Mouse (Mus musculus) myocyte (in vitro differentiated cells): ENCODE measurements around the gene Hmx1. TPM values are rescaled to one million over a fixed set of nuclear protein-coding genes. Genes with fewer than 3 reads are reported as not detected.

Experiments used
- H3K27me3 ChIP-seq: one replicate; pipeline ENCODE4 v1.6.1; 2011; ENCODE audit not compliant: control insufficient read depth, insufficient read depth, insufficient read length
- H3K36me3 ChIP-seq: one replicate; pipeline ENCODE4 v1.6.1; 2011; ENCODE audit not compliant: control insufficient read depth, insufficient read depth
- H3K4me2 ChIP-seq: one replicate; pipeline ENCODE4 v1.6.1; 2011; ENCODE audit warnings: low read depth, control low read depth
- H3K4me3 ChIP-seq: one replicate; pipeline ENCODE4 v1.5.1; 2011; ENCODE audit warnings: mild to moderate bottlenecking, control low read depth, moderate library complexity
- H3K79me2 ChIP-seq: one replicate; pipeline ENCODE4 v1.6.1; 2011; ENCODE audit not compliant: control insufficient read depth, insufficient read depth
- H3ac ChIP-seq: one replicate; pipeline ENCODE4 v1.6.1; 2011; ENCODE audit not compliant: control insufficient read depth, insufficient read length
- CEBPB ChIP-seq: IDR thresholded peaks from 2 replicates; pipeline ENCODE4 v1.6.1; 2011; ENCODE audit warnings: mild to moderate bottlenecking, moderate library complexity; ENCODE audit not compliant: poor library complexity, insufficient read depth, severe bottlenecking
- E2F4 ChIP-seq: IDR thresholded peaks from one replicate; pipeline ENCODE4 v1.6.1; 2011; ENCODE audit warnings: mild to moderate bottlenecking, control low read depth, moderate library complexity; ENCODE audit not compliant: insufficient read depth
- MAX ChIP-seq: IDR thresholded peaks from one replicate; pipeline ENCODE4 v1.6.1; 2011; ENCODE audit warnings: low read depth, mild to moderate bottlenecking, control low read depth
- MYOD1 ChIP-seq, 3 experiments: IDR thresholded peaks; one replicate each; pipeline ENCODE4 v1.6.1; 2011; ENCODE audit warnings: control low read depth in 2 of 3, low read depth in 2 of 3, mild to moderate bottlenecking in 2 of 3, moderate library complexity in 1 of 3; ENCODE audit not compliant: insufficient read length in 2 of 3, control insufficient read depth in 1 of 3
- MYOG ChIP-seq, 3 experiments: IDR thresholded peaks; one replicate each; pipeline ENCODE4 v1.6.1; 2011; ENCODE audit warnings: control low read depth in 2 of 3, low read depth in 2 of 3, mild to moderate bottlenecking in 2 of 3; ENCODE audit not compliant: insufficient read length in 2 of 3, control insufficient read depth in 1 of 3, insufficient read depth in 1 of 3
- POLR2A ChIP-seq: IDR thresholded peaks from one replicate; pipeline ENCODE4 v1.6.1; 2011; ENCODE audit warnings: low read depth, mild to moderate bottlenecking, control low read depth, moderate library complexity; ENCODE audit not compliant: insufficient read length
- POLR2AphosphoS2 ChIP-seq: IDR thresholded peaks from one replicate; pipeline ENCODE4 v1.6.1; 2011; ENCODE audit warnings: low read depth, control low read depth; ENCODE audit not compliant: insufficient read length
- REST ChIP-seq: IDR thresholded peaks from one replicate; pipeline ENCODE4 v1.6.1; 2011; ENCODE audit warnings: mild to moderate bottlenecking, control low read depth, moderate library complexity; ENCODE audit not compliant: insufficient read depth, insufficient read length
- SRF ChIP-seq: IDR thresholded peaks from one replicate; pipeline ENCODE4 v1.6.1; 2011; ENCODE audit warnings: low read depth; ENCODE audit not compliant: control insufficient read depth, insufficient read length
- TCF12 ChIP-seq: IDR thresholded peaks from one replicate; pipeline ENCODE4 v1.6.1; 2011; ENCODE audit warnings: mild to moderate bottlenecking, control low read depth; ENCODE audit not compliant: poor library complexity, insufficient read depth, severe bottlenecking
- TCF3 ChIP-seq: IDR thresholded peaks from one replicate; pipeline ENCODE4 v1.6.1; 2011; ENCODE audit warnings: low read depth, control low read depth; ENCODE audit not compliant: insufficient read length
- USF1 ChIP-seq: IDR thresholded peaks from one replicate; pipeline ENCODE4 v1.6.1; 2011; ENCODE audit warnings: low read depth, mild to moderate bottlenecking, control low read depth, moderate library complexity
- polyA plus RNA-seq: library from polyadenylated mRNA; unstranded; fragments of >200 nt; fragmentation: generic; extraction: Trizol; gene quantifications from one replicate; pipeline ENCODE4 v1.2.1, GENCODE M21; 2012; ENCODE audit warnings: missing spikeins

Gene Hmx1
- polyA plus RNA-seq, 1 experiment, result not detected

DNA sequence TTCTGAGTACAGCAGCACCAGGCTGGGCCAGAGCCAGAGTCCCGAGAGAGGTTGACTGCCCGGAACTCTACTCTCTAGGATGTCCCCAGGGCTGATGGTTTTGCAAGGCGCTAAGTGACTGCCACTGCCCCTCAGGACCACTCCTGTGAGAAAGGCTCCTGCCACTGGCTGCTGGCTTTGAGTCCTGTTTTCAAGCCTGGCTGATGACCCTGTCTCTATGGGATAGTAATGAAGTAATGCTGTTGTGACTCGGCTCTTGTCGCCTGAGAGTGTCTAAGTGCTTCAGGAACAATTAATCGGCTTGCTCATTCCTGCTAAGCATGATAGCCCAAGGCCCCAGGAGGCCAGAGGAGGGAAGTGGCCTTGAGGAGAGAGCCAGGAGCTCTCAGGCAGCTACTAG lies 45.8 kb downstream of the Hmx1 start:
- no peak overlapping the region for H3K4me3 ChIP-seq
- TF ChIP-seq MYOD1 (IDR thresholded peaks at IDR 0.05; ENCODE audit: control insufficient read depth in 1 of 3, insufficient read length in 2 of 3, low read depth in 2 of 3) (no peak), MAX (no peak), MYOG (IDR thresholded peaks at IDR 0.05; ENCODE audit: control insufficient read depth in 1 of 3, insufficient read depth in 1 of 3, insufficient read length in 2 of 3, low read depth in 2 of 3) (no peak), TCF12 (no peak), USF1 (no peak), POLR2A (no peak), SRF (no peak), TCF3 (no peak), E2F4 (no peak), REST (no peak), CEBPB (no peak), POLR2AphosphoS2 (no peak)
- H3K36me3 ChIP-seq, result no peaks in the 10 kb centered on the region
- no peaks in the 10 kb centered on the region for H3K79me2 ChIP-seq
- no peak overlapping the region for H3ac ChIP-seq
- peaks cover 34% of the 10 kb centered on the region for H3K27me3 ChIP-seq
- no peak overlapping the region for H3K4me2 ChIP-seq

DNA sequence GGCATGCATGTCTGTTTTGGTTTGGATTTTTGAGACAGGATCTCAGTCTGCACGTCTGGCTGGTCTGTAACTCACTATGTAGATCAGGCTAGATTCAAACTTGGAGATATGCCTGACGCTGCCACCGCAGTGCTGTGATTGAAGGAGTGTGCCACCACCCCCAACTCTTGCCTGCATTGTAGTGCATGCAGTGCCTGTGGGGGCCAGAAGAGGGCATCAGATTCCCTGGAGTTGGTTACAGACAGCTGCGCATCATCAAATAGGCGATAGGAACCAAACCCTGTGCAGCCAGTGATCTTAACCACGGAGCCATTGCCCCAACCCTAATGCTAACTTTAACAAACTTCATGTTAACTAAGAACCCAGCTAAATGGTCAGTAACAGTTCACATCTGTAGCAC lies 49.9 kb downstream of the Hmx1 start:
- no peaks in the 10 kb centered on the region for H3K36me3 ChIP-seq
- H3K79me2 ChIP-seq, result no peaks in the 10 kb centered on the region
- H3K4me3 ChIP-seq, result no peak overlapping the region
- no peak for TF ChIP-seq MYOG (IDR thresholded peaks at IDR 0.05; ENCODE audit: control insufficient read depth in 1 of 3, insufficient read depth in 1 of 3, insufficient read length in 2 of 3, low read depth in 2 of 3)
- TF ChIP-seq SRF, result no peak
- TF ChIP-seq MYOD1 (IDR thresholded peaks at IDR 0.05; ENCODE audit: control insufficient read depth in 1 of 3, insufficient read length in 2 of 3, low read depth in 2 of 3), result no peak
- TF ChIP-seq REST, result no peak
- no peak for TF ChIP-seq MAX
- TF ChIP-seq USF1, result no peak
- no peak for TF ChIP-seq CEBPB
- TF ChIP-seq POLR2A, result no peak
- no peak for TF ChIP-seq E2F4
- no peak for TF ChIP-seq POLR2AphosphoS2
- no peak for TF ChIP-seq TCF12
- TF ChIP-seq TCF3, result no peak
- H3K27me3 ChIP-seq, result peaks cover 14% of the 10 kb centered on the region
- no peak overlapping the region for H3K4me2 ChIP-seq
- no peak overlapping the region for H3ac ChIP-seq

GRCm38 (mm10) chr5:35440459-35440858 lies 51.6 kb downstream of the Hmx1 start:
- Histone ChIP-seq H3K36me3 (no peaks in the 10 kb centered on the region), H3ac (no peak overlapping the region), H3K27me3 (peaks cover 14% of the 10 kb centered on the region), H3K4me2 (no peak overlapping the region), H3K4me3 (no peak overlapping the region), H3K79me2 (no peaks in the 10 kb centered on the region)
- TF ChIP-seq SRF (no peak), MYOG (IDR thresholded peaks at IDR 0.05; ENCODE audit: control insufficient read depth in 1 of 3, insufficient read depth in 1 of 3, insufficient read length in 2 of 3, low read depth in 2 of 3) (no peak), MAX (no peak), CEBPB (no peak), REST (no peak), TCF3 (no peak), TCF12 (no peak), USF1 (no peak), POLR2AphosphoS2 (no peak), MYOD1 (IDR thresholded peaks at IDR 0.05; ENCODE audit: control insufficient read depth in 1 of 3, insufficient read length in 2 of 3, low read depth in 2 of 3) (no peak), POLR2A (no peak), E2F4 (no peak)

GRCm38 (mm10) chr5:35441411-35441810 lies 52.5 kb downstream of the Hmx1 start:
- H3K4me3 ChIP-seq, result no peak overlapping the region
- no peak for TF ChIP-seq REST
- no peak overlapping the region for H3K4me2 ChIP-seq
- no peaks in the 10 kb centered on the region for H3K36me3 ChIP-seq
- H3K79me2 ChIP-seq, result no peaks in the 10 kb centered on the region
- no peak overlapping the region for H3ac ChIP-seq
- H3K27me3 ChIP-seq, result peaks cover 14% of the 10 kb centered on the region

GRCm38 (mm10) chr5:35444731-35445130 lies 55.8 kb downstream of the Hmx1 start:
- Histone ChIP-seq H3K4me2 (no peak overlapping the region), H3K36me3 (no peaks in the 10 kb centered on the region), H3K4me3 (no peak overlapping the region), H3ac (no peak overlapping the region), H3K27me3 (peaks cover 35% of the 10 kb centered on the region), H3K79me2 (no peaks in the 10 kb centered on the region)
- TF ChIP-seq SRF (no peak), MYOD1 (IDR thresholded peaks at IDR 0.05; ENCODE audit: control insufficient read depth in 1 of 3, insufficient read length in 2 of 3, low read depth in 2 of 3) (no peak), E2F4 (no peak), CEBPB (no peak), USF1 (no peak), REST (no peak), TCF3 (no peak), TCF12 (no peak)
